Mouse (Mus musculus) stomach, embryonic 16.5 days (tissue): ENCODE measurements at regions not wholly inside any gene's neighbourhood (a gene's known extent, or its start where the extent isn't known, plus 50 kb on each side); places are given as distances from the start of the nearest gene placed in this dataset.

ENCODE experiments used
- ATAC-seq: fragments of 200-750 bp; cut with Nextera tagmentation; 2 replicates; pipeline ENCODE4 v1.8.0; 2017; ENCODE audit warnings: moderate number of reproducible peaks, moderate TSS enrichment; ENCODE audit not compliant: insufficient read depth, low FRiP score
- H3K27ac ChIP-seq: fragments of 300-500 bp; sonication (generic); 2 replicates; pipeline ENCODE4 v1.5.1; 2014; ENCODE audit warnings: low read length
- H3K27me3 ChIP-seq: fragments of 300-500 bp; sonication (generic); 2 replicates; pipeline ENCODE4 v1.6.1; 2014; ENCODE audit warnings: low read length, control low read depth, mixed read lengths; ENCODE audit not compliant: control insufficient read depth, insufficient read depth
- H3K36me3 ChIP-seq: fragments of 300-500 bp; sonication (generic); 2 replicates; pipeline ENCODE4 v1.6.1; 2014; ENCODE audit warnings: low read length; ENCODE audit not compliant: control insufficient read depth, insufficient read depth
- H3K4me1 ChIP-seq: fragments of 300-500 bp; sonication (generic); 2 replicates; pipeline ENCODE4 v1.6.1; 2014; ENCODE audit warnings: low read length, control low read depth, mixed read lengths; ENCODE audit not compliant: control insufficient read depth, insufficient read depth
- H3K4me2 ChIP-seq: fragments of 300-500 bp; sonication (generic); 2 replicates; pipeline ENCODE4 v1.6.1; 2014; ENCODE audit warnings: low read depth, low read length, mixed read lengths
- H3K4me3 ChIP-seq: fragments of 300-500 bp; sonication (generic); replicated peaks from 2 replicates; pipeline ENCODE4 v1.5.1; 2014; ENCODE audit warnings: mild to moderate bottlenecking, low read length
- H3K9ac ChIP-seq: fragments of 300-500 bp; sonication (generic); 2 replicates; pipeline ENCODE4 v1.6.1; 2014; ENCODE audit warnings: low read length
- H3K9me3 ChIP-seq: fragments of 300-500 bp; sonication (generic); replicated peaks from 2 replicates; pipeline ENCODE4 v1.6.1; 2016; ENCODE audit warnings: low read length, control low read depth; ENCODE audit not compliant: control insufficient read depth
- WGBS: fragments of 180-500 bp; shearing (Covaris S2); extraction: QIAGEN DNeasy Blood & Tissue Kit; methylation state at CpG from one replicate; pipeline ENCODE4 v1.1.7; 2014; 5-methylcytosine and 5-hydroxymethylcytosine counted together

DNA sequence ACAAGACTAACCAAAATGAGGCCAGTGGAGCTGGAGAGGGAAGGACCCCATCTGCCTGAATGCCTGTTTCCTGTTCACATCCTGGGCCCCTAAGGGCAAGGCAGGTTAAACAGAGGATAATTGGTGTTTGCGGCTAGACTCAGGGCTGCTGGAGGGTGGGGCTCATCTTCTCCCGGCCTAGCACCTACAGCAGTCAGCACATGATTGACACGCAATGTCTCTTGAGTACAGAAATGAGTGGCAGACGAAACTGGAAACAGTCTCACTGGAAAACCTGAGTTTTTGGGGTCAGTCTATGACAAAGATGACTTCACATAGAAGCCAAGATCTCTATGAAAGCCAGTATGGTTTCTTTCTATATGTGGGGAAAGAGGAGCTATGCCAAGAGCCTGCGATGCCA is 278.0 kb downstream of the Rngtt start:
- Histone ChIP-seq H3K9ac (no peak overlapping the region), H3K27me3 (no peaks in the 10 kb centered on the region), H3K4me3 (no peak overlapping the region), H3K4me2 (no peak overlapping the region), H3K27ac (no peak overlapping the region), H3K9me3 (no peaks in the 10 kb centered on the region), H3K4me1 (peaks cover 11% of the 10 kb centered on the region; the same call in 1 of the 2 replicates), H3K36me3 (no peaks in the 10 kb centered on the region)
- no peak for ATAC-seq
- 78% methylated on average over 5 of the region's 5 CpGs for WGBS

DNA sequence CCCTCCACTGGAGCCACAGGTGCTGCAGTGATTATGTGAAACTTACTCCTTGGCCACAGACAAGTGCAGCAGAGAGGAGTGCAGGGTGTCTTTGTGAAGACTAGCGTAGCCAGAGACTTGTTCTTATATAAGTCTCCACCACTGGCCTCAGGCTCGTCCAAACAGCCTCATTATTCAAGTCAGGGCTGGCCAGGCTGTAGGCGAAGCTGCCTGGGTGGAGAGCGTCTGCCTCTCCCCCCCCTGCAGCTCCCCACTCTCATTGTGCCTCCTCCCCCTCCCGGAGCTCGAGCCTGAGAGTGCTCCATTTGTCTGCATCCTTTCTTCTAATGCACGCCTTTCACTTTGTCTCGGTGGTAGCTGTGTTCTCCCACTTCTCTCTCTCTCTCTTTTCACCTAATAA is 279.1 kb downstream of the Rngtt start:
- peak overlapping the region; percentile 16; the same call in 1 of the 2 replicates for H3K4me2 ChIP-seq
- H3K36me3 ChIP-seq = no peaks in the 10 kb centered on the region
- H3K9me3 ChIP-seq = no peaks in the 10 kb centered on the region
- no peak overlapping the region for H3K4me3 ChIP-seq
- no peak for ATAC-seq
- 10% methylated on average over 8 of the region's 8 CpGs for whole genome bisulfite sequencing
- 0 out of 2 replicates have a peak overlapping the region, but pooled peaks have one; percentile 12 for H3K9ac ChIP-seq
- H3K27ac ChIP-seq = no peak overlapping the region
- no peaks in the 10 kb centered on the region for H3K27me3 ChIP-seq
- H3K4me1 ChIP-seq = peaks cover 11% of the 10 kb centered on the region; the same call in 1 of the 2 replicates

DNA sequence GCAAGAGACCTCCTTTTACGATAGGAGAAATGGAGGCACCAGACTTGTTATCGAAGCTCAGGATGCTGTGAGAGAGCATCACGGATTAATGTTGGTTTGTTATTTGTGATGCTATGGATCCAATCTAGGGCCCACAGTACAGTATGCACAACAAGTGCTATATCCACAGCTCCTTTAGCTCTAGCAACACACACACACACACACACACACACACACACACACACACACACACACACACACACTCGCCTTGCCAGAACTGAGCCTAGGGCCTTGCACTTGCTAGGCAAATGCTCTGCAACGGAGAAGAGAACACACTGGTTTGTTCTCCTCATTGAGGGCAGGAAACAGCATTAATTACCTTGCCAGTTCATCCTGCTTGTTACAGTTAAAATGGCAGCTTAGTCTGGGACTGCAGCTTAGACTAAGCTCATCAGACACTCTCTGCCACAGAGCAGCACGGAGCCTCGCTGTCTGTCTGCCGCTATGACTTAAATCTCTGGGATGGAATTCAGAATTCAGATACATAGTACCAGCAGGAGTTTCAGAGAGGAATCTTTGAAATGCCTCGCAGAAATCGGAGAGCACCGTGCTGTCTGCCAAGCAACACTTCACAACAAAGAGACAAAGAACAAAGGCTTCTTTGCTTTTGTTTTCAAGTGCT is 285.0 kb downstream of the Rngtt start:
- Histone ChIP-seq H3K4me2 (no peak overlapping the region), H3K9ac (no peak overlapping the region), H3K4me3 (no peak overlapping the region), H3K27me3 (no peaks in the 10 kb centered on the region), H3K36me3 (no peaks in the 10 kb centered on the region), H3K9me3 (no peaks in the 10 kb centered on the region), H3K27ac (no peak overlapping the region), H3K4me1 (no peaks in the 10 kb centered on the region)
- ATAC-seq = no peak
- WGBS = 53% methylated on average over 11 of the region's 11 CpGs

DNA sequence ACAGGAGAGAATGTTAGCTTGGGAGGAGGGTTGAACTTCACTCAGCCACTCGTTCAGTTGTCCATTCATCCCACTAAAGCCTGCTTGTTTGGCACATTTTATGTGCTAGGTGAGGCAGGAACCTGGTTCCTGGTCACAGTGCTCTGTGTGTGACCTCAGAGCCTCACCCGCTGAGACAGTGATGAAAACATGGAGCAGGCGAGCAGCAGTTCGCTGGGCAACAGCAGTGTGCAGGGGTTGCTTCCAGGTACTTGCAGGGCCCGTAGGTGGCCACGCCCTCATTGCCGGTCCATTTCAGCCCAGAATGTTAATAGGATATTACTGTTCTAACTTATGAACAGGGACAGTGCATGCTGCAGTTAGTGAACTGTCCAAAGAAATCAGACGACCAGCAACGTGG is 285.7 kb downstream of the Rngtt start:
- Histone ChIP-seq H3K4me3 (no peak overlapping the region), H3K27me3 (no peaks in the 10 kb centered on the region), H3K27ac (no peak overlapping the region), H3K4me1 (no peaks in the 10 kb centered on the region), H3K4me2 (no peak overlapping the region), H3K9ac (no peak overlapping the region), H3K36me3 (no peaks in the 10 kb centered on the region), H3K9me3 (no peaks in the 10 kb centered on the region)
- no peak for ATAC-seq
- 72% methylated on average over 9 of the region's 9 CpGs for WGBS

DNA sequence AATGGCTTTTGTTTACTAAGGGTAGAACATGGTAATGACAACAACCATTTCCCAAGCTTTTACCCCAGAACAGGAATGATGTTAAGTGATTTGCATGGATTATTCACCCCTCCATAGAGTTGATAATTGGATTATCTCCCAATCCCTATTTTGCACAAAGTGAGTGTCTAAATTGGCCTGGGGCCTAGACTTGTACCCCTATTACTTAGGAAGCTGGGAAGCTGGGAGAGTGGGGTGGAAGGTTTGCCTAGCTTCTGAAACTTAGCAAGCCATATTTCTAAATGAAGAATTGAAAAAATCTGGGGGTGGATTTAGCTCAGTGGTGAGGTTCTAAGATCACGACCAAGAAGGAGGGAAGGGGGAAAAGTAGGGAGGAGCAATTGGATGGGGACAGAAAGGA is 289.9 kb downstream of the Rngtt start:
- H3K4me1 ChIP-seq = no peaks in the 10 kb centered on the region
- WGBS = 77% methylated on average over 1 of the region's 1 CpGs
- H3K9ac ChIP-seq = no peak overlapping the region
- no peaks in the 10 kb centered on the region; the same call in 1 of the 2 replicates for H3K9me3 ChIP-seq
- H3K36me3 ChIP-seq = no peaks in the 10 kb centered on the region
- H3K4me2 ChIP-seq = no peak overlapping the region
- ATAC-seq = no peak
- no peak overlapping the region for H3K27ac ChIP-seq
- no peak overlapping the region for H3K4me3 ChIP-seq
- no peaks in the 10 kb centered on the region for H3K27me3 ChIP-seq

DNA sequence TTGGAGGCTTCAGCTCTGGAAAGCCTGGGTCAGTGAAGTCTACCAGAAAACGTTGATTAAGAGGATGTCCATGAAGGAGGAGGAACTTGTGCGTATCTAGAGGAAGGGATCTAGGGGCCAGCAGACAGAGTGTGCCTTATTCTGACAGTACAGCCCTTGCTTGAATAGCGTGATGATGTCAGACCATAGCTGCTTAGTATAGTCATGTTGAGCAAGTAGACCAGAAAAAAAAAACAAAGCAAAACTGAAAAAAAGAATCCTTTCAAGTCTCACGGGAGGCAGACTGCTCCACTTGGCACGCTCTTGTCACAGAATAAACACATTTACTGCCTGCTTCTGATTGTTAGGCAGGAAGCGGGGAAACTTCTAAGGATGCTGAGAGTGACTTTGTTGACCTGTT is 290.7 kb downstream of the Rngtt start:
- H3K27me3 ChIP-seq = no peaks in the 10 kb centered on the region
- H3K4me3 ChIP-seq = no peak overlapping the region
- ATAC-seq = no peak
- no peaks in the 10 kb centered on the region for H3K4me1 ChIP-seq
- H3K27ac ChIP-seq = no peak overlapping the region
- H3K9me3 ChIP-seq = no peaks in the 10 kb centered on the region; the same call in 1 of the 2 replicates
- H3K36me3 ChIP-seq = no peaks in the 10 kb centered on the region
- H3K9ac ChIP-seq = no peak overlapping the region
- H3K4me2 ChIP-seq = no peak overlapping the region
- WGBS = 51% methylated on average over 6 of the region's 6 CpGs

DNA sequence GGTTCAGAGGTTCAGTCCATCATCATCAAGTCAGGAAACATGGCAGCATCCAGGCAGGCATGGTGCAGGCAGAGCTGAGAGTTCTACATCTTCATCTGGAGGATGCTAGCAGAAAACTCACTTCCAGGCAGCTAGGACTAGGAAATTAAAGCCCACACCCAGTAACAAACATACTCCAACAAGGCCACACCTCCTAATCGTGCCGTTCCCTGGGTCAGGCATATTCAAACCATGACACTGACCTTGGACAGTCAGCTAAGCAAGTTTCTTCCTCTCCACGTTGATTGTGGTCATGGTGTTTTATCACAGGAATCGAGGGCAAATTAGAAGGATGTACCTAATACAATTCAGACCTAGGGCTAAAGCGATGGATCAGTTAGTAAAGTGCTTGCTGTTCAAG is 294.5 kb downstream of the Rngtt start:
- Histone ChIP-seq H3K27me3 (no peaks in the 10 kb centered on the region), H3K36me3 (no peaks in the 10 kb centered on the region), H3K4me2 (no peak overlapping the region), H3K27ac (no peak overlapping the region), H3K4me1 (no peaks in the 10 kb centered on the region), H3K9ac (no peak overlapping the region), H3K9me3 (no peaks in the 10 kb centered on the region; the same call in 1 of the 2 replicates), H3K4me3 (no peak overlapping the region)
- ATAC-seq = no peak
- WGBS = 86% methylated on average over 5 of the region's 5 CpGs

DNA sequence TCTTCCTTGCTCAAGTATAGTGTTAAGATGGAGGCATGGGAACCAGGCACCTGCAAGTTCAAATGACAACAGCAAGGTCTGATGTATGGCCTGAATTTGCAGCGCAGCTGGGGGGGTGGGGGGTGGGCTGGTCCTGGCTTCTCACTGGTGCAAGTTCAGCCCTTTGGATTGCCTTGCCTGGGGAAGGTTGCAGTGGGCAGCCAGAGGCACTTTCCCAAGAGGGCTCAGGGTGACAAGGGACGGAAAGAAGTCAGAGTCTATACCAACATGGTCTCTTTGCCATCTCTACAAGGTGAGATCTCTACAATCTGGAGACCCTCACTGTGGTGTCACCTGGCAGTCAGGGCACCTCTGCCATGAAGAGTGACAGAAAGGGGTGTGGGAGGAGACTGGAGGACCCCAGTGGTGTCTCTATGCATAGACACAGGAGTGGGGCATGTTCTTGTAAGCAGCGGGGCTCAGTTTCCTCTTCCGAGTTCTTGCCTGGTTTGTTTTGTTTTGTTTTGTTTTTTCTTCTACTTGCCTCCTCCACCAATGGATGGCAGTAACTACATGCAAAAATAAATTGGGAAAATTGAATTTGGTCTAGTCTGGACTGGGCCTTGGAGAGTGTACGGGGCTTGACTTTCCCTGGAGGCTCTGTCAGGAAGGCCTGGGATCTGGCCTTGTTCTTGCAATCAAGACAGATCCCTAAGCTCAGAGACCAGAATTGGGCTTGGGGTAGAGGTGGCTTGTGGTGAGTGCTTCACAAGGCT is 284.4 kb upstream of the Cnr1 start:
- Histone ChIP-seq H3K27me3 (no peaks in the 10 kb centered on the region), H3K9ac (no peak overlapping the region), H3K9me3 (no peaks in the 10 kb centered on the region), H3K4me2 (no peak overlapping the region), H3K36me3 (no peaks in the 10 kb centered on the region), H3K27ac (no peak overlapping the region), H3K4me1 (no peaks in the 10 kb centered on the region), H3K4me3 (no peak overlapping the region)
- no peak for ATAC-seq
- 84% methylated on average over 5 of the region's 5 CpGs for whole genome bisulfite sequencing

DNA sequence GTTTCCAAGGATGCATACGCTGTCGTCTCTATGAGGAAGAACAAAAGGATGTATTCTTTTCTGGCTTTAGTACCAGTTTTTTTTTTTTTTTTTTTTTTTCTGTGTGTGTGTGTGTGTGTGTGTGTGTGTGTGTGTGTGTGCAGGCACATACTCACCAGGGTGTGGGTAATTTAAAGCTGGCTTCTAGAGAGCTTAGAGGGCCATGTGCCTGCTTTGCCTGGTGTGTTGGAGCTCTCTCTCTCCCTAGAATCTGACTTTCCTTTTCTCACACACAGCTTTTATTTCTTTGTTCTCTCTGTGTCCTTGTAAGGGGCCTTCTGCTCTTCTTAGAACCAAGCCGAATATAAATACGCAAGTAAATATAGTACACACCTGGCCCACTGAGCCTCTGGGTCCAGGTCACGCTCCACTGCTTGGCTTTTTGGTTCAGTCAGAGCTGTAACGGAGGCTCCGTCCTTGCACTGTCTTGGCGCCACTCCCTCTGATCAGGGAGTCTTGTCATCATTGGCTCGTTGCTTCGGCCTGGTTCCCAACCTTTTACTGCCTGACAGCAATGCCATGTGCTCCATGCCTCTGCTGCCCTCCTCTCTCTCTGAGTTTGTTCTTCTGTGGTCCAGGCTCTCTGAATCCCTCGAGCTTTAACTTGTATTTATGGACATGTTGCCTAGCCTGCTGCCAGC is 283.7 kb upstream of the Cnr1 start:
- no peak overlapping the region for H3K4me2 ChIP-seq
- ATAC-seq = no peak
- H3K9me3 ChIP-seq = no peaks in the 10 kb centered on the region
- H3K4me1 ChIP-seq = no peaks in the 10 kb centered on the region
- H3K4me3 ChIP-seq = no peak overlapping the region
- WGBS = 80% methylated on average over 11 of the region's 11 CpGs
- H3K9ac ChIP-seq = no peak overlapping the region
- H3K36me3 ChIP-seq = no peaks in the 10 kb centered on the region
- no peak overlapping the region for H3K27ac ChIP-seq
- H3K27me3 ChIP-seq = no peaks in the 10 kb centered on the region
